In genomic region chr2:165914298-165914697, GRCm38 (mm10) we compare ENCODE assay signal across 7 mouse cellular contexts. TPM values are rescaled to one million over a fixed set of nuclear protein-coding genes. Genes with fewer than 3 reads are reported as not detected.
A peak's percentile ranks its signal among the peaks of the same experiment; 100 is the strongest.
DNase-seq lines count a peak whose midpoint lies in the region; ATAC-seq lines count a peak whose summit lies in the region.

No protein-coding gene starts in this region.

- DNase-seq in adrenal gland, postnatal 14 days = peak; percentile 96
- DNase-seq in embryonic facial prominence, embryonic 10.5 days (ENCODE audit: low spot score) = peak; percentile 92
- DNase-seq in heart, adult 11 months = peak; percentile 99
- peak; percentile 92 for DNase-seq in kidney, adult 11 months
- peak; percentile 96 for DNase-seq in limb, embryonic 10.5 days (ENCODE audit: low spot score)
- DNase-seq in spleen, adult 12 weeks (ENCODE audit: low spot score) = peak; percentile 73

- no peak overlapping the region for H3K4me2 ChIP-seq in midbrain, embryonic 13.5 days (replicated peaks)

- no peak overlapping the region for H3K4me3 ChIP-seq in embryonic facial prominence, embryonic 10.5 days
- H3K4me3 ChIP-seq in limb, embryonic 10.5 days = no peak overlapping the region
- no peak overlapping the region for H3K4me3 ChIP-seq in midbrain, embryonic 13.5 days (replicated peaks)

- peaks cover 15% of the 10 kb centered on the region for H3K4me1 ChIP-seq in embryonic facial prominence, embryonic 10.5 days
- peaks cover 17% of the 10 kb centered on the region for H3K4me1 ChIP-seq in limb, embryonic 10.5 days
- H3K4me1 ChIP-seq in midbrain, embryonic 13.5 days (replicated peaks) = no peaks in the 10 kb centered on the region

- peak; percentile 70 for ATAC-seq in midbrain, embryonic 13.5 days

- H3K36me3 ChIP-seq in embryonic facial prominence, embryonic 10.5 days (replicated peaks) = no peaks in the 10 kb centered on the region
- H3K36me3 ChIP-seq in limb, embryonic 10.5 days = no peaks in the 10 kb centered on the region
- no peaks in the 10 kb centered on the region for H3K36me3 ChIP-seq in midbrain, embryonic 13.5 days

- 24% methylated on average over 11 of the region's 11 CpGs for WGBS in embryonic facial prominence, embryonic 10.5 days
- WGBS in limb, embryonic 10.5 days = 29% methylated on average over 11 of the region's 11 CpGs
- WGBS in midbrain, embryonic 13.5 days = 24% methylated on average over 11 of the region's 11 CpGs

- H3K9ac ChIP-seq in midbrain, embryonic 13.5 days (replicated peaks) = no peak overlapping the region

- no peak overlapping the region for H3K27ac ChIP-seq in embryonic facial prominence, embryonic 10.5 days (replicated peaks)
- no peak overlapping the region for H3K27ac ChIP-seq in limb, embryonic 10.5 days
- no peak overlapping the region for H3K27ac ChIP-seq in midbrain, embryonic 13.5 days

- H3K27me3 ChIP-seq in embryonic facial prominence, embryonic 10.5 days (replicated peaks; ENCODE audit: low read depth, poor library complexity, severe bottlenecking) = no peaks in the 10 kb centered on the region
- no peaks in the 10 kb centered on the region for H3K27me3 ChIP-seq in limb, embryonic 10.5 days (ENCODE audit: low read depth, poor library complexity, severe bottlenecking)
- no peaks in the 10 kb centered on the region for H3K27me3 ChIP-seq in midbrain, embryonic 13.5 days

- H3K9me3 ChIP-seq in embryonic facial prominence, embryonic 10.5 days = no peaks in the 10 kb centered on the region
- H3K9me3 ChIP-seq in limb, embryonic 10.5 days (replicated peaks) = no peaks in the 10 kb centered on the region
- no peaks in the 10 kb centered on the region for H3K9me3 ChIP-seq in midbrain, embryonic 13.5 days

RNA-seq across cellular contexts. Expression of gene Zmynd8, which starts 15.5 kb away (rescaled TPM):
- total RNA-seq in adrenal gland, postnatal 14 days (2021) = 45.8 and 59.2 TPM in 2 replicates
- 68.1 and 69.9 TPM in 2 replicates for polyA plus RNA-seq in embryonic facial prominence, embryonic 10.5 days (2016; fragmentation: Nextera tagmentation; extraction: Ambion mirVana)
- polyA plus RNA-seq in limb, embryonic 10.5 days (2016; fragmentation: Nextera tagmentation; extraction: Ambion mirVana) = 59.3 and 59.5 TPM in 2 replicates
- 85.4 and 86.8 TPM in 2 replicates for polyA plus RNA-seq in midbrain, embryonic 13.5 days (2015; fragmentation: Nextera tagmentation; extraction: Ambion mirVana)
